Mouse (Mus musculus) heart, postnatal 0 days (tissue): ENCODE data around the gene Gck.

Experiments used
- CTCF ChIP-seq: IDR thresholded peaks from 2 replicates; pipeline ENCODE4 v1.5.1; 2016; ENCODE audit warnings: antibody characterized with exemption, control low read depth, low read depth
- EP300 ChIP-seq: IDR thresholded peaks from 2 replicates; pipeline ENCODE4 v1.6.1; 2016; ENCODE audit warnings: antibody characterized with exemption, low read depth

GRCm38 (mm10) chr11:5998472-5998871 is 48.6 kb upstream of the Gck start:
- TF ChIP-seq CTCF (no peak), EP300 (no peak)
